Mouse (Mus musculus): Measurements from ENCODE around the gene Map4k5.

Gene Map4k5

GRCm38 (mm10) chr12:69885170-69885923 lies 7.7 kb downstream of the Map4k5 start:
- DNase-seq: no peak

GRCm38 (mm10) chr12:69884053-69884452 lies 8.9 kb downstream of the Map4k5 start:
- DNase-seq: no peak

GRCm38 (mm10) chr12:69881198-69881905 lies 11.6 kb downstream of the Map4k5 start:
- no peak for DNase-seq

GRCm38 (mm10) chr12:69879739-69880138 lies 13.3 kb downstream of the Map4k5 start:
- DNase-seq: no peak

GRCm38 (mm10) chr12:69879172-69879665 lies 13.8 kb downstream of the Map4k5 start:
- no peak for DNase-seq

- DNase-seq: no peak
Measured at GRCm38 (mm10) chr12:69877842-69878363, 15.1 kb downstream of the Map4k5 start.

- DNase-seq: no peak
Measured at GRCm38 (mm10) chr12:69871632-69872031, 21.4 kb downstream of the Map4k5 start.

GRCm38 (mm10) chr12:69867338-69867737 lies 25.7 kb downstream of the Map4k5 start:
- peak; percentile 51 for DNase-seq

GRCm38 (mm10) chr12:69864164-69864692 lies 28.8 kb downstream of the Map4k5 start:
- no peak for DNase-seq

GRCm38 (mm10) chr12:69863505-69863904 lies 29.5 kb downstream of the Map4k5 start:
- DNase-seq: peak; percentile 68

GRCm38 (mm10) chr12:69858847-69859246 lies 34.2 kb downstream of the Map4k5 start:
- no peak for DNase-seq

- DNase-seq: no peak
Measured at GRCm38 (mm10) chr12:69857597-69857996, 35.4 kb downstream of the Map4k5 start.

GRCm38 (mm10) chr12:69856398-69856797 lies 36.6 kb downstream of the Map4k5 start:
- no peak for DNase-seq

GRCm38 (mm10) chr12:69855641-69856300 lies 37.2 kb downstream of the Map4k5 start:
- no peak for DNase-seq

GRCm38 (mm10) chr12:69853942-69854341 lies 39.1 kb downstream of the Map4k5 start:
- DNase-seq: no peak

GRCm38 (mm10) chr12:69853387-69853786 lies 39.6 kb downstream of the Map4k5 start:
- no peak for DNase-seq

GRCm38 (mm10) chr12:69852288-69852687 lies 40.7 kb downstream of the Map4k5 start:
- no peak for DNase-seq

- no peak for DNase-seq
Measured at GRCm38 (mm10) chr12:69848083-69848878, 44.7 kb downstream of the Map4k5 start.

- DNase-seq: no peak
Measured at GRCm38 (mm10) chr12:69846499-69846898, 46.5 kb downstream of the Map4k5 start.

GRCm38 (mm10) chr12:69845722-69846121 lies 47.3 kb downstream of the Map4k5 start:
- DNase-seq: no peak

- DNase-seq: no peak
Measured at GRCm38 (mm10) chr12:69843531-69844445, 49.2 kb downstream of the Map4k5 start.

All from thymus, postnatal 4 days (tissue).